Mouse (Mus musculus) CH12.LX (cell line): ENCODE measurements around the gene Ank3.

Experiments used
- CTCF ChIP-seq, 2 experiments: IDR thresholded peaks in 1 of 2; conservative IDR thresholded peaks in 1 of 2; 2 replicates each; pipeline ENCODE4 v1.5.1; 2011 to 2012; ENCODE audit warnings: low read depth in 2 of 2, low read length in 2 of 2, improper control_type of control experiment in 1 of 2, inconsistent platforms in 1 of 2, mild to moderate bottlenecking in 1 of 2, moderate library complexity in 1 of 2
- EP300 ChIP-seq: IDR thresholded peaks from 2 replicates; pipeline ENCODE4 v1.6.1; 2011; ENCODE audit warnings: low read length, improper control_type of control experiment
- MYC ChIP-seq: IDR thresholded peaks from 2 replicates; pipeline ENCODE4 v1.6.1; 2011; ENCODE audit warnings: low read depth, mild to moderate bottlenecking, improper control_type of control experiment, low read length

DNA sequence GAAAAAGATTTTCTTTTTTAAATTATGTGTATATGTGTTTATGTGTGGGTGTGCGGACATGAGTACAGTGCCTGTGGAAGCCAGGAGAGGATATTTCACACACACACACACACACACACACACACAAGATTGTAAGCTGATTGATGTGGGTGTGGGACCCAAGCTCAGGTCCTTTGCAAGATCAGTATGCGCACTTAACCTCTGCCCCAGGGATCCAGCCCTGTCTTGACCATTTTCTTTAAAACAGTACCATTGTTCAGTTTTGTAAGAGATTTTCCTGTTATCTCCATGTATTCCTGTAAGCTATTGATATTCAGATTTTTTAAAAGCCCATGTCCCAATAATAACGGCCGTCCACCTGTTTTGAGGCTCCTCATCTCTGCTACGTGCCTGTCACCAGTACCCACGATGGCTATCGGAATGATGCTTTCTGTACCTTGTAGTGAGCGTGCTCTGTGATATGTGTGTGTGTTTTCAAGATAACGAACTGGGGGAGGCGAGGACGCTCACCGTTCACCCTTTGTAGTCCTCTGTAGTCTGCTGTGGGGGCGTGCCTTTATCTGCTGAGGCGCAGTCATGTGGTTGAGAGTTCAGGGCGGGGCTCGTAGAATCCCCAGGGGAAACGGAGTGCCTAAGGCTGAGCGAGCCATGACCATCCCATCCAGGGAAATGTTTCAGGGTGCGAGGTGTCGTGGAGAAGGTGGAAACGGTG, 583.0 kb downstream of the Ank3 start:
- TF ChIP-seq EP300 (no peak), CTCF (conservative IDR thresholded peaks at IDR 0.05 in 1 of 2, IDR thresholded peaks at IDR 0.05 in 1 of 2; ENCODE audit: low read depth in 2 of 2, low read length in 2 of 2) (no peak), MYC (no peak)
